Mouse (Mus musculus) MEL (cell line): ENCODE measurements around the gene Spdye4a. TPM values are rescaled to one million over a fixed set of nuclear protein-coding genes. Genes with fewer than 3 reads are reported as not detected.

Source experiments
- DNase-seq: peaks from one replicate; pipeline ENCODE4 v3.0.0; 2011; ENCODE audit warnings: low read depth, low spot score
- H3K27ac ChIP-seq: 2 replicates; pipeline ENCODE4 v1.5.1; 2012; ENCODE audit warnings: low read depth, mild to moderate bottlenecking, control low read depth, low read length, moderate library complexity; ENCODE audit not compliant: control insufficient read depth
- H3K27me3 ChIP-seq, 2 experiments: fragments of 150-350 bp in 1 of 2; sonication (generic) in 1 of 2; 2 replicates each; pipeline ENCODE4 v1.6.1; 2012; ENCODE audit warnings: low read length in 2 of 2, mild to moderate bottlenecking in 2 of 2, improper control_type of control experiment in 1 of 2, moderate library complexity in 1 of 2; ENCODE audit not compliant: insufficient read depth in 2 of 2, control insufficient read depth in 1 of 2
- H3K36me3 ChIP-seq, 2 experiments: 2 replicates each; pipeline ENCODE4 v1.6.1; 2012 to 2014; ENCODE audit warnings: low read length in 2 of 2, improper control_type of control experiment in 1 of 2, inconsistent platforms in 1 of 2, mild to moderate bottlenecking in 1 of 2; ENCODE audit not compliant: insufficient read depth in 2 of 2, control insufficient read depth in 1 of 2
- H3K4me1 ChIP-seq, 2 experiments: fragments of 150-350 bp in 1 of 2; sonication (generic) in 1 of 2; 2 replicates each; pipeline ENCODE4 v1.6.1; 2012; ENCODE audit warnings: low read length in 2 of 2, improper control_type of control experiment in 1 of 2, mild to moderate bottlenecking in 1 of 2; ENCODE audit not compliant: insufficient read depth in 2 of 2, control insufficient read depth in 1 of 2
- H3K4me3 ChIP-seq, 2 experiments: fragments of 150-350 bp in 1 of 2; sonication (generic) in 1 of 2; 2 replicates each; pipeline ENCODE4 v1.5.1; 2012; ENCODE audit warnings: low read depth in 2 of 2, low read length in 2 of 2, mild to moderate bottlenecking in 2 of 2, moderate library complexity in 2 of 2, control low read depth in 1 of 2, improper control_type of control experiment in 1 of 2; ENCODE audit not compliant: control insufficient read depth in 1 of 2, insufficient read depth in 1 of 2
- H3K79me2 ChIP-seq: 2 replicates; pipeline ENCODE4 v1.6.1; 2012; ENCODE audit warnings: mild to moderate bottlenecking, low read length, moderate library complexity; ENCODE audit not compliant: control insufficient read depth, poor library complexity, insufficient read depth
- H3K9ac ChIP-seq: 2 replicates; pipeline ENCODE4 v1.6.1; 2012; ENCODE audit warnings: low read depth, mild to moderate bottlenecking, control low read depth, low read length, moderate library complexity; ENCODE audit not compliant: control insufficient read depth, poor library complexity, severe bottlenecking
- H3K9me3 ChIP-seq: fragments of 150-350 bp; sonication (generic); replicated peaks from 2 replicates; pipeline ENCODE4 v1.6.1; 2012; ENCODE audit warnings: mild to moderate bottlenecking, low read length, improper control_type of control experiment, moderate library complexity; ENCODE audit not compliant: insufficient read depth
- BHLHE40 ChIP-seq: IDR thresholded peaks from 2 replicates; pipeline ENCODE4 v1.6.1; 2012; ENCODE audit warnings: low read depth, mild to moderate bottlenecking, inconsistent platforms, low read length, improper control_type of control experiment, borderline replicate concordance
- CHD1 ChIP-seq: IDR thresholded peaks from 2 replicates; pipeline ENCODE4 v1.6.1; 2012; ENCODE audit warnings: low read depth, mild to moderate bottlenecking, inconsistent platforms, low read length, improper control_type of control experiment
- CHD2 ChIP-seq: IDR thresholded peaks from 2 replicates; pipeline ENCODE4 v1.6.1; 2011; ENCODE audit warnings: low read length, improper control_type of control experiment
- E2F4 ChIP-seq: IDR thresholded peaks from 2 replicates; pipeline ENCODE4 v1.6.1; 2011; ENCODE audit warnings: low read depth, low read length, improper control_type of control experiment, borderline replicate concordance
- ETS1 ChIP-seq: IDR thresholded peaks from 2 replicates; pipeline ENCODE4 v1.6.1; 2012; ENCODE audit warnings: low read depth, mild to moderate bottlenecking, inconsistent platforms, low read length, improper control_type of control experiment, moderate library complexity
- HCFC1 ChIP-seq: IDR thresholded peaks from 2 replicates; pipeline ENCODE4 v1.6.1; 2012; ENCODE audit warnings: low read depth, mild to moderate bottlenecking, inconsistent platforms, low read length, improper control_type of control experiment, moderate library complexity
- MAZ ChIP-seq: IDR thresholded peaks from 2 replicates; pipeline ENCODE4 v1.6.1; 2012; ENCODE audit warnings: low read depth, mild to moderate bottlenecking, inconsistent platforms, low read length, improper control_type of control experiment
- SIN3A ChIP-seq: IDR thresholded peaks from 2 replicates; pipeline ENCODE4 v1.6.1; 2012; ENCODE audit warnings: low read length, improper control_type of control experiment, inconsistent platforms
- TAL1 ChIP-seq: IDR thresholded peaks from 2 replicates; pipeline ENCODE4 v1.6.1; 2012; ENCODE audit warnings: mild to moderate bottlenecking, inconsistent platforms, low read length, moderate library complexity, mixed read lengths
- TBP ChIP-seq: IDR thresholded peaks from 2 replicates; pipeline ENCODE4 v1.8.0; 2011; ENCODE audit warnings: low read depth, low read length, improper control_type of control experiment
- UBTF ChIP-seq: IDR thresholded peaks from 2 replicates; pipeline ENCODE4 v1.6.1; 2012; ENCODE audit warnings: low read depth, mild to moderate bottlenecking, inconsistent platforms, low read length, improper control_type of control experiment, moderate library complexity, borderline replicate concordance; ENCODE audit not compliant: insufficient read depth
- USF2 ChIP-seq, 2 experiments: IDR thresholded peaks; 2 replicates each; pipeline ENCODE4 v1.6.1; 2011 to 2012; ENCODE audit warnings: improper control_type of control experiment in 2 of 2, low read length in 2 of 2, borderline replicate concordance in 1 of 2, inconsistent platforms in 1 of 2, low read depth in 1 of 2, mild to moderate bottlenecking in 1 of 2; ENCODE audit not compliant: insufficient read depth in 1 of 2
- ZC3H11A ChIP-seq: IDR thresholded peaks from 2 replicates; pipeline ENCODE4 v1.6.1; 2012; ENCODE audit warnings: low read depth, mild to moderate bottlenecking, inconsistent platforms, low read length, improper control_type of control experiment
- ZKSCAN1 ChIP-seq: IDR thresholded peaks from 2 replicates; pipeline ENCODE4 v1.6.1; 2012; ENCODE audit warnings: low read depth, mild to moderate bottlenecking, inconsistent platforms, low read length, improper control_type of control experiment, moderate library complexity
- polyA plus RNA-seq, 2 experiments: library from polyadenylated mRNA; stranded (reverse) in 1 of 2; unstranded in 1 of 2; fragments of >175 nt in 1 of 2; fragments of >200 nt in 1 of 2; gene quantifications; 2 replicates each; pipeline versions ENCODE4 v1.2.1 to v1.2.4; 2012; ENCODE audit warnings: low replicate concordance in 2 of 2, low read depth in 1 of 2; ENCODE audit not compliant: insufficient read length in 2 of 2, insufficient read depth in 1 of 2, missing spikeins in 1 of 2
- total RNA-seq: library from RNA; depleted of rRNA; stranded (reverse); fragments of 300-350 nt; gene quantifications from 2 replicates; pipeline ENCODE4 v1.2.3, GENCODE M21; 2012

The Spdye4a gene
- total and polyA plus RNA-seq, 3 experiments, result not detected

GRCm38 (mm10) chr5:143268985-143269362 lies 42.3 kb upstream of the Spdye4a start:
- Histone ChIP-seq H3K27ac (no peak overlapping the region), H3K4me3 (peak overlapping the region; percentile 79 to 97; a peak in 3 of 4 replicates), H3K27me3 (no peaks in the 10 kb centered on the region), H3K36me3 (peaks cover 0 to 18% of the 10 kb centered on the region in 2 experiments; a peak in 2 of 4 replicates), H3K9me3 (no peaks in the 10 kb centered on the region), H3K79me2 (peaks cover 7% of the 10 kb centered on the region), H3K9ac (peak overlapping the region; percentile 81; the same call in 1 of the 2 replicates), H3K4me1 (peaks cover 8 to 31% of the 10 kb centered on the region in 2 experiments)
- no peak for DNase-seq
- TF ChIP-seq BHLHE40, result no peak
- no peak for TF ChIP-seq USF2 (IDR thresholded peaks at IDR 0.05; ENCODE audit: borderline replicate concordance in 1 of 2, insufficient read depth in 1 of 2, low read depth in 1 of 2, low read length in 2 of 2)
- no peak for TF ChIP-seq ETS1
- TF ChIP-seq ZC3H11A, result no peak
- TF ChIP-seq UBTF, result no peak
- TF ChIP-seq E2F4, result no peak
- TF ChIP-seq MAZ, result no peak
- TF ChIP-seq SIN3A, result no peak
- no peak for TF ChIP-seq ZKSCAN1
- no peak for TF ChIP-seq CHD2
- no peak for TF ChIP-seq TAL1

- Histone ChIP-seq H3K4me3 (no peak overlapping the region), H3K9ac (no peak overlapping the region), H3K27ac (no peak overlapping the region), H3K4me1 (peaks cover 5 to 16% of the 10 kb centered on the region in 2 experiments; a peak in 3 of 4 replicates), H3K36me3 (peaks cover 0 to 5% of the 10 kb centered on the region in 2 experiments; a peak in 2 of 4 replicates), H3K27me3 (no peaks in the 10 kb centered on the region), H3K79me2 (peaks cover 7% of the 10 kb centered on the region), H3K9me3 (no peaks in the 10 kb centered on the region)
- DNase-seq, result no peak
- TF ChIP-seq CHD1, result no peak
- TF ChIP-seq SIN3A, result no peak
- TF ChIP-seq USF2 (IDR thresholded peaks at IDR 0.05; ENCODE audit: borderline replicate concordance in 1 of 2, insufficient read depth in 1 of 2, low read depth in 1 of 2, low read length in 2 of 2), result no peak
- no peak for TF ChIP-seq TBP
- no peak for TF ChIP-seq ZC3H11A
Observed at GRCm38 (mm10) chr5:143266794-143267193, 40.1 kb upstream of the Spdye4a start.

- Histone ChIP-seq H3K36me3 (no peaks in the 10 kb centered on the region), H3K4me1 (peaks cover 2 to 3% of the 10 kb centered on the region in 2 experiments; a peak in 1 of 4 replicates), H3K79me2 (peaks cover 7% of the 10 kb centered on the region), H3K4me3 (no peak overlapping the region), H3K27ac (no peak overlapping the region), H3K27me3 (no peaks in the 10 kb centered on the region), H3K9ac (no peak overlapping the region), H3K9me3 (no peaks in the 10 kb centered on the region)
- DNase-seq, result no peak
- TF ChIP-seq UBTF (no peak), HCFC1 (peak; percentile 56; the same call in 1 of the 2 replicates)
Observed at GRCm38 (mm10) chr5:143265409-143265808, 38.7 kb upstream of the Spdye4a start.
